Mouse (Mus musculus): Measurements from ENCODE around the gene Slc38a3.
A peak's percentile ranks its signal among the peaks of the same experiment; 100 is the strongest.

Gene Slc38a3

DNA sequence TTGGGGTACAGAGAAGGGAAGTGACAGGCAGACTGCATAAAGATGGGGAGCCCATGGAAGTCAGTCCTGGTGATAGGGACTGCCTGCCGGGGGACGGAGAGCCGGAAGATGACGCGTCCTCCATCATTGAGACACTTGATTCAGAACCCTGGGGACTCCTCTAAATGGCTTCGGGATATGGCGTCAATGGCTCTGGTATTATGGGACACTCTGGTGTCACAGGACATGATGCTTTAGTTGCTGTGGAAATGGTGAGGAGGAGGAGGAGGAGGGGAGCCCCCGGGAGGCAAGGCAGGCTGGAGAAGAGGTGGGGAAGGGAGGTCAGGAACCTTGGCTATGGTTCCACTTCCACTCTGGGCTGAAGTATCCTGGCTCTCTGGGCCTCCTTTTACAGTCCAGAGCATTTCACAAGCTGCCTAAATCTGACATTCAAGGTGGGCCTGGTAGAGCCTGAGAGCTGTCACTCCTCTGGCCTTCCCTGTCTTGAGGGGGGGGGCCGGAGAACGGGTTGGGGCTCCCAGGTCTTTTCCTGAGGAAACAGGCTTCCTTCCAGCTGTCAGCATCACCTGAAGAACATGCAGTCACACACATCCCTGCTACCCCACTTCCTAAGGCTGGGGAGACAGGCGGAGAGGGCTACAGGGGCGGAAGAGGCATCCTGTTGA, 26.2 kb upstream of the Slc38a3 start:
- no peak for DNase-seq (ENCODE audit: low spot score in 2 of 2)

DNA sequence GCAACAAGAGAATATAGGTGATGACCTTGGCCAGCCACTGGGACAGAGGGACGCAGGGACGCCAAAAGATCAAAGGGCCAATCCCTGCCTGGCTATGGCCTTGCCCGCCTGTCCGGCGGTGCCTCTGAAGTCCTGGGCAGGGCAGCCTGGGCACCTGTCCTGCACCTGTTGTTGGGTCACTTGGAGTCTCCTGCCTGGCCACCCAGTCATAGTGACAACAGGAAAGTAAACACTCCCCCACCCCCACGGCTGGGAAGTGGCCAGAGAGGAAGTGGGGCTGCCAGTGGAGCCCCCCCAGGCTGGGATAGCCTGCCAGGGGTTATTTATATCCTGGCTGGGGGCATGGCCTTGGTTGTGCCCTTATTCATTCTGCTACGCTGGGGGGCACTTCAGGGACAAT, 25.3 kb upstream of the Slc38a3 start:
- DNase-seq (ENCODE audit: low spot score in 2 of 2) = no peak

DNA sequence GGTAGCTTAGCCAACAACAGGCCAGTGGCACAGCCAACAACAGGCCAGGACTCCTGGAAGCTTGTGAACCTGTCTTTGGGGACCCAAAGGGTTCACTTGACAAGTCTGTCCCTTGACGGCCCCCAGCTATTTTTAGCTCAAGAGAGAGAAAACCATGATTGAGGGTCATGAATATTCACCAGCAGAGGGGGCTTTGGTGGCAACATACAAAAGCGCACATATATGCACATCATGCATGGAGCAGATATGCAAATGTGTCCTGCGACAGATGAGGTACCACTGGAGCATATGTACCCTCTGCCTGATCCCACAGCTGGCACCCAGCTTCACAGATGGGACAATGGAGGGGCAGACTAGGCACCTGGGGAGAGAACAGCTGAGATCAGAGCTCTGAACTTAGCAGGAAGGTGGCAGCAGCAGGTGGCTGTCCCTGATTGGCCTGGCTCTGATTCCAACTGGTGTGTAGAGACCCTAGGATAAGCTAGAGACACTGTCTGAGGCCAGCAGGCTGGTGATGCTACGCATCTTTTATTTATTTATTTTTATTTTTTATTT, 24.2 kb upstream of the Slc38a3 start:
- no peak for DNase-seq (ENCODE audit: low spot score in 2 of 2)

DNA sequence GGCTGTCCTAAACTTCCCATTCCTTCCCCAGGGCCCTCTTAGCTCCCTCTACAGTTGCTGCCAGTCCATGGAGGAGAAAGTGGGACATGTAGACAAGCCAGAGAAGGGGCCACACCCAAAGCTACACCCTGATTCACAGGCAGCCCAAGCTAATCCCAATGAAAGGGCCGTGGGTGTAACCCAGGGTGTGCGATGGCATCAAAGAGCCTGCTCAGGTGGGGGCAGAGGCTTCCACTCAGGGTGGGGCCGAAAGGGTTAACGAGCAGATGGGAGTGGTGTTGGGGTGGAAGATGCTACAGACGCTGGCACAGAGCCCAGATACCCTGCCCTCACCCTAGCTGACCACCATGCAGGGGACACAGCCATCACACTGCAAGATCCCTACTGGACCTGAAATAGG, 23.5 kb upstream of the Slc38a3 start:
- no peak for DNase-seq (ENCODE audit: low spot score in 2 of 2)

DNA sequence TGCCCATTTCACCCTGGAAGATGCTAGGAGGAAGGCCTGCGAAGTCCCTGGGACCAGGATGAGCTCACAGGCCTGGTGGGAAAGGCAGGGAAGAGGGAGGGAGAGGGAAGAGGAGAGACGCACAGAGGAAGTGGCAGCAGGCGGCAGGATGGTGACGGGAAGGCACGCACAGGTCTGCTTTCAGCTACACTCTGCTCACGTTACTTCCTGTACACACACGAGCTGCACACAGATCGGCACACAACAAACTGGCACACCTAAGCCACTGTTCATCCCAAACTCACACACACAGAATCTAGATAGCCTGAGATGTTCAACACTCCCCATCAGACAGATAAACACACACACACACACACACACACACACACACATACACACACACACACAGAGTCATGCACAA, 21.1 kb upstream of the Slc38a3 start:
- no peak for DNase-seq (ENCODE audit: low spot score in 2 of 2)

DNA sequence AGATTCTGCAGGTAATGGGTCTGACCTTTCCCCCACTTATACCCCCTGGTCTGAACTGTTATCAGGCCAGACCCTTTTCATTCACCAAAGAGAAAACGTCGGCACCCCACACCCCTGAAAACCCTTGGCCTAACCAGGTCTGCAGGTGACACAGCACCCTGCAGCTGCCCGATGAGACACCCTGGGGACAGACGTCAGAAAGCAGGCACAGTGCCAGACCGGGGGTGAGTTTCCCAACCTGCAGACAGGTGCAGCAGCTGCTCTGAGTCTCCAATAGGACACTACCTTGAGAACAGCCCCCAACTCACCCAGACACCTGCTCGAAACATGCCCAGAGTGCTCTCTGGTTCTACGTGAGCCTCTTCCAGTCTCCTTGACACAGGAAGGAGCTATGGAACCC, 19.6 kb upstream of the Slc38a3 start:
- no peak for DNase-seq (ENCODE audit: low spot score in 2 of 2)

DNA sequence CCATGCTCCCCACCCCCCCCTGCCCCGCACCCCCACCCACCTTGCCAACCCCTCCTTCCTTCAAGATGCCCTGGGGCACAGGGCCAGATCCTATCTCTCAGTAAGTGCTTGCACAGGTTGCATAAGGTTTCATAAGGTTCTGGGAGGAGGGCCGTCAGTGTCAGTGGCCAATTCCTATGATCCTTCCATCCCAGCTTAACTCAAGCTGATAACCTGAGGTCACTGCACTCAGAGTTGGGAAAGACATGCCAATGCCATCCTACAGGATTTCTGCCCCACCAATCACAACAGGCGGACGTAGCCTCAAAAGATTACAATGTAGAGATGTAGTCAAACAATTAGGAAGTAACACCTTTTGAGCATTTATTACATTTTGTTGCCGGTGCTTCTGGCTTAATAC, 19.1 kb upstream of the Slc38a3 start:
- no peak for DNase-seq (ENCODE audit: low spot score in 2 of 2)

DNA sequence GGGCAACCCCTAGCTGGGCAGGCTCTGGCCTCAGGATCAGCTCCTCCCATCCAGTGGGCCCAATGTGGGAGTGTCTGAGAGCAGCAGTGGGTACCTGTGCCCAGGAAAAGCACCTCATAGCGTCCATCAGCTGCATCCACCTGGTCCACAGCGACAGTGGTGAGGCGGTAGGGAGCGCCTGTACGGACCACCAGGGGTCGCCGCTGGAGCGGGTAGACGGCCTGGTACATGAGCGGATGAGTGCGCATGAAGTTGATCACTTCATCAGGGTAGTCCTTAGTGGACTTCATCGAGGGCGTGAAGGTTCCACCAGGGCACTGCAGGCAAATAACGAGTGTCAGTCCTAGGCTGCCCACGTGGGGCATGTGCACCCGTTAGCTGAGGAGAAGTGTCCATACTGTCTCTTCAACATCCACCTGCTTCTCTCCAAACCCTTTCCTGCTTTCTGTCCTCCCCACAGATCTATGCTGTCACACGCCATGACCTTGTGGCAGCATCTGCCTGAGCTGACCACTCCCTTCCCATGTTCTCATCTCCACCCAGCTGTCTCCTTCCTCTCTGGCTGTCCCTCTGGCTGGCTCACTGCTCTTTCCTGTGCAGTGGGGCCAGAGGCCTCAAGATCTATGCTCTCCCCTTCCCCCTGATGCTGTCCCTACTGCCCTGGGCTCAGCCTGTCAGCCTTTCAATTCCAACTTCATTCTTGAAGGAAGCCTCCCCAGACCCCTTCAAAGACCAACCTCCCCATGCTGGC, 16.1 kb upstream of the Slc38a3 start:
- no peak for DNase-seq (ENCODE audit: low spot score in 2 of 2)

DNA sequence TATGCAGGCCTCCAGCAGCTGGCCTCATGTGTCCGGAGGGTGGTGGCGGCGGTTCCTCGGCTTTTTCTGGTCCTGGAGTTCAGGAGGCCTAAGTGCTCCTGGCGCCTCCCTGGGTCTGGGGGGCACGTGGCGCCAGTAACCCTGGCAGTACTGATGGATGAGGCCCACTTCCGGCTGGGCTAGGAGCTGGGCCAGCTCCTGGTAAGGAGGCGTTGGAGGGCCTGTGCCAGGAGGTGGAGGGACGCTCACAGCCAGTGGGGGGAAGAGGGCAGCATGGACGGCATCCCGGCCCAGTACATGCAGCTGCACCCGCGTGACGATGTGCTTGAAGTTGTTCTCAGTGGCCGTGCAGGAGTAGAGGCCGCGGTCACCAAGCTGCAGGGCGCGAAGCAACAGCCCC, 13.1 kb upstream of the Slc38a3 start:
- no peak for DNase-seq (ENCODE audit: low spot score in 2 of 2)

DNA sequence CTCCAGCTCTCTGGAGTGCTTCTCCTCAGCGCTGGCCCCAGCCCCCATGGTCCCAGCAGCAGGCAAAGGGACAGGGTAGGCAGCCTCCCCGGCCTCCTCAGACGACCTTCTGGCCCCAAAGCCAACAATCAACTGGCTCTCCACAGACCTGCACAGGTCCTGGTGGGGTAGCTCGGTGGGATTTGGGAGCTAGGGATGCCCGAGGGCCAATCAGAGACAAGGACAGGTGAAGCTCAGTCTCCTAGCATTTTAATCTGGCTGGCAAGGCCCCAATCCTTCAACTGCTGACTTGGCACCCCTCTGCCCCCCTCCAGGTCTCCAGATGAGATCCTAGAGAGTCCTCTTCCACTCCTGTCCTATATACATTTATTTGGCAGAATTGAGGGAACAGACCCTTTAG, 10.2 kb upstream of the Slc38a3 start, which contains the start of gene Gnat1:
Gnat1 (minus strand) TSS at position 212 of the 400 bp plus-strand sequence.
- DNase-seq (ENCODE audit: low spot score in 2 of 2) = no peak

DNA sequence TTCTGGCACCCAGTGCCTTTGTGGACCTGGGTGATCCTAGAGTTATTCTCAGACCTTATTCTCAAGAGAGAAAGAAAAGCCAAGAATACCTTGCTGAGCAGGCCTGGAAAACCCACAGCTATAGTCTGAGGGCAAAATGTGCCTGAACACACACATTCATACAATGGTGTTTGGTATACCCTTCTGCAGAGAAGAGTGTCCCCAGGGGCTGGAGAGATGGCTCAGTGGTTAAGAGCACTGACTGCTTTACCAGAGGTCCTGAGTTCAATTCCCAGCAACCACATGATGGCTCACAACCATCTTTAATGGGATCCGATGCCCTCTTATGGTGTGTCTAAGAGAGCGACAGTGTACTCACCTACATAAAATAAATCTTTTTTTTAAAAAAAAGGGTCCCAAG, 9.5 kb upstream of the Slc38a3 start:
- DNase-seq (ENCODE audit: low spot score in 2 of 2) = no peak

DNA sequence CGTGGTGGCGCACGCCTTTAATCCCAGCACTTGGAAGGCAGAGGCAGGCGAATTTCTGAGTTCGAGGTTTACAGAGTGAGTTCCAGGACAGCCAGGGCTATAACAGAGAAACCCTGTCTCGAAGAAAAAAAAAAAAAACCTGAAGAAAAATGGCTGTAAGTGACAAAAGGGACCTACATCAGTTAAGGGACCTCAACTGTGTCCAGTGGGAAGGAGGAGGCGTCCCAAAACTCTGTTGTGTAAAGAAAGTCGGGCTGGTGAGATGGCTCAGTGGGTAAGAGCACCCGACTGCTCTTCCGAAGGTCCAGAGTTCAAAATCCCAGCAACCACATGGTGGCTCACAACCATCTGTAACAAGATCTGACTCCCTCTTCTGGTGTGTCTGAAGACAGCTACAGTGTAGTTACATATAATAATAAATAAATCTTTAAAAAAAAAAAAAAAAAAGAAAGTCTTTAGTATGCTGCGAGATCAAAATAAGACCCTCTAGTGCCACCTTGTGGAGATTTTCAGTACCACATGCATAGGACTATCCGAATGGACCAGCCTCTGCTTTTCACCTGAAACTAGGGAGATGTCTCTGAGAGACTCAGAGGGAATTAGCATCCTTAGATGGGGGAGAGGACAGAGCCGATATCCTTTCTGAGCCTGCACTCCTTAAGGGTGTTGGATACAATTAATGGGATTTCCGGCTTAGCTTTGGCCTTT, 8.6 kb upstream of the Slc38a3 start:
- DNase-seq (ENCODE audit: low spot score in 2 of 2) = peak; percentile 88 to 89

DNA sequence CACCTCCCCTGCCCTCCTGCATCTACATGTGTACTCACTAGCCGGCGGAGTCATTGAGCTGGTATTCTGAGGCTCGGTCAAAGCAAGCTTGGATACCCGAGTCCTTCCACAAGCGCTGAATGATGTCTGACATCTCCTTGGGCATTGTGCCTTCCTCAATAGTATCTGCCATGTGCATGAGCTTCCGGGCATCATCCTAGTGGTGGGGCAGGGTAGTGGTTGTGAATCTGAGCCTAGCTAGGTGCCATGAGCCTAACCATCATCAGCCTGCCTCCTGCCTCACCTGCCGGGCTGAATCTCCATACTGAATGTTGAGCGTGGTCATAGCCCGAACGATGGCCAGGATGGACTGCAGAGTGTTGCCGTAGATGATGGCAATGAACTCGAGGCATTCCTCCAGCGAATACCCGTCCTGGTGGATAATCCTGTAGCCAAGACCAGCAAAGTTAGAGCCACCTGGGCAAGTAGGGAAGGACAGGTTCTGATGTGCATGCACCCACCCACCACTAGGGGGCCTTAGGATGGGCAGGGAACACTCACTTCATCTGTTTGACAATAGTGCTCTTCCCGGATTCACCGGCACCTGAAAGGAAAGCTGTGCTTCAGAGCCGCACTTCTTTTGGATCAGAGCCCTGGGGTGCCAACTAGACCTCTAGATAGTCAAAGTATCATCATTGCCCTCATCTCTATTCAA, 7.9 kb upstream of the Slc38a3 start:
- DNase-seq (ENCODE audit: low spot score in 2 of 2) = peak in 1 of 2 experiments; percentile 34

DNA sequence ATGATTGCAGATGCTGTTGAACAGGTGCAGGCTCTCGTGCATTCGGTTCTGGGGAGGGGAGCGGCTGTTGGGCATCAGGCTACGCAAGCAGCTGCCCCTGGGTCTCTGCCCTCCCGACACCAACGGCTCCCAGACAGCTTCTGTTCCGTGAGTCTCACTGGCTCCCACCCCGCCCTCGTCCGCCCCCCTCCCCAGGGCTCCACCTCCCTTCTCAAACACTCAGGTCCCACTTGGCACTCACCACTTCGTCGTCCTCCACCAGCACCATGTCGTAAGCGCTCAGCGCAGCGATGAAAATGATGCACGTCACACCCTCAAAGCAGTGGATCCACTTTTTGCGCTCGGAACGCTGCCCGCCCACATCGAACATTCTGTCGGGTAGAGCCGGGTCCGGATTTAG, 7.0 kb upstream of the Slc38a3 start:
- peak in 1 of 2 experiments; percentile 23 for DNase-seq (ENCODE audit: low spot score in 2 of 2)

DNA sequence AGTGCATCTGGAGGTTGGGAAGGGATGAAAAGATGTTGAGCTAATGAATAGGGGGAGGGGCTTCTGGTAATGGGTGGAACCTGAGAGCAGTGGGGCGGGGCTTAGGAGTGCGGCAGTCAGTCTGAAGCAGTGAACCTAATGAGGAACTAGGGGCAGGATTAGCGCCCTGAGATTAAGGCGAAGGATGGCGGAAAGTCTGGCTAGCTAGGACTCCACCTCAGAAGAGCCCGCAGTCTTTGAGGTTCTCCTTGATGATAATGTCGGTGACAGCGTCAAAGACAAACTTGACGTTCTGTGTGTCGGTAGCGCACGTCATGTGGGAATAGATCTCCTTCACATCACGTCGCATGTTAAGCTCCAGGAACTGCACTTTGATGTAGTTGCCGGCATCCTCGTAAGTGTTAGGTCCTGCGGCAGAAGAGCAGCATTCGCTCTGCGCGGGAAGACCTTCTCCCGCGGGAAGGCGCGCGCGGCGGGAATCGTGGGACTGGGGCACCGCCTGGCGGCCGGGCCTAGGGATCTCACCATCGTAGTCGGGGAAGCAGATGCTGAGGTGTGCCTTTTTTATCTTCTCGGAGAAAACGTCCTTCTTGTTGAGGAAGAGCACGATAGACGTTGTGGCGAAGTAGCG, 6.5 kb upstream of the Slc38a3 start:
- DNase-seq (ENCODE audit: low spot score in 2 of 2) = peak; percentile 66 to 77

DNA sequence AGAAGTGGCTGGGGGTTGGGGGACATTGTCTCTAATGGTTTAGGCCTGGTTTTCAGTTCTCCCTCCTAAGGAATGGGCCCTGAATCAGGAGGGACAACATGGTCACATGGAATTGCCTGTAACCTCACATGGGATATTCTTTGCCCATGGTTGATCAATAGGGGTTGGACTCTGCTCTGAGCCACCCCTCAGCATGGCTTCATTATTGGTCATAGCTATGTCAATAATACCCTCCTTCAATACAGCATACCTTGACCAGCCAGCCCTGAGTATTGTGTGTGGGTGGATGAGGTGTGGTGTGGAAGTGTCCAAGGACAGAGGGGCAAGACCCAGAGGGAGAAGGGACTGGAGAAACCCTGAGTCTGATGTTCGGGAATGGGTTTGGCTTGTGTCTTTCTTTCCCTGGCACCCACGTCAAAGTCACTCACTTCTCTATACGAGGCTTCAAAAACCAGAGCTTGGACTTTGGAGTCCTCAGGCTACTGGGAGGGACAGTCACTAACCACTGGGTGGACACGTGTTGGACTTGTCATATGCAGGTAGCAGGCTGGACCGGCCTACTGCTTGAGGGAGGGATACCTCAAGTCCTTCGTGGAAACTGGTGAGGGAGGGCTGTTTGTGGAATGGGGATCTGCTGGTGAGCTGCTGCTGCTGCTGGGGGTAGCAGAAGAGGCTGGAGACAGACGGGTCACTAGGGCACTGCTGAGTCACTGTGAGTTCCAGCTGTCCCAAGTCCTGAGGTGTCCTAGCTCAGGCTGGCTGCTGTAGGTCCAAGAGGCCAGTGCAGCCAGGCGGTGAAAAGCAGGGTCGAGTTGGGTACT, 5.5 kb upstream of the Slc38a3 start:
- DNase-seq (ENCODE audit: low spot score in 2 of 2) = no peak

DNA sequence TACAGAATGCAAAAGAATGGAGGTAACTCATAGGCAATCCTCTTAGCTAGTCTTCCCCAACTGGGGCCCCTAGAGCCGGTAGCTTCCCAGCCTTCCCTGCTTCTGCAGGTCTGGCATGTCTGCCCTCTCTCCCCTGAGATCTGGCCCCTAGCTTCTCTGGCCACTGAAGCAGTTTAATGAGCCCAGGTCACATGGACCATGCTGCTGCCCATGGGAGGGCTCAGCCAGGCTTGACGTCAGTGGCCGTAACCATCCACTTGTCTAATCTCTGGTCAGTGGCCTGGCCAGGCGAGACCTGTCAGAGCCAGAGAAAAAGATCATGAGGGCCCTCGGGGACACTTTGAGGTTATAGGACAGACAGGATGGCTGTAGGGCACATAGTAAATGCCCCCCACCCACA, 929 bp upstream of the Slc38a3 start:
- no peak for DNase-seq (ENCODE audit: low spot score in 2 of 2)

DNA sequence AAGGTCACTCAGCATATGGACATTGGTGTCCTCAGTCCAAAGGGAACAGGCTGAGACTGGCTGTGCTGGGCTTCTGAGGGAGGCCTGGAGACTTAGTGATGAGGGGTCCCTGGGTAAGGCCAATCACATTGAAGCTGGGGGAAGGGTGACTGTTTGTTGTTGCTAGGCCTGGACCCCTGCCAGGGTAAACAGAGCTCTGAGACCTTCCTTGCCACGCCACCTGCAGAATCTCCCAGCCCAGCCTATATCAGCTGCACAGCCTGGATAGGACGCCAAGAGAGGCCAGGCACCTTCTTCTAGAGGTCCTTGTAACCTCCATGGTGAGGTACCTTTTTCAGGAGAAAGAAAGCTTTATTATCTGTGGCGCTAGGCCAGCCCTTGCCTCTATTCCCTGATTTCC, 414 bp downstream of the Slc38a3 start:
- no peak for DNase-seq (ENCODE audit: low spot score in 2 of 2)

DNA sequence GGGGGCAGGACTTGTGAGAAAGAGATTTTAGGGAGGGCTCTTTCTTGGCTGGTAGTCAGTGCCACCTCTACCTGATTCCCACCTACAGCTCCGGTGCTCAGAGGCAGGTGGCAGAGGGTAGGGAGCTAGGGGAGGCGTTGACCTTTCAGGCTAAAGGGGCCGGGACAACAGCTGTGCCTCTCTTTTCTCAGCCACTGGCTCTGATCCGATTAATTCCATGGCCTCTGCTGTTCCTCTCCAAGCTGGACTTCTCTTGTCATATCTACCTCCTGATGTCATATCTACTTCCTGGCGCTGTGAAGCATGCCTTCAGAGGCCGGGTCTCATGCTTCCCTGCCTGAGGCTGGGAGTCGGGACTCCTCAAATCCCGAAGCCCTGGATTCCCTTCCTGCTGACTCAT, 1.3 kb downstream of the Slc38a3 start:
- no peak for DNase-seq (ENCODE audit: low spot score in 2 of 2)

DNA sequence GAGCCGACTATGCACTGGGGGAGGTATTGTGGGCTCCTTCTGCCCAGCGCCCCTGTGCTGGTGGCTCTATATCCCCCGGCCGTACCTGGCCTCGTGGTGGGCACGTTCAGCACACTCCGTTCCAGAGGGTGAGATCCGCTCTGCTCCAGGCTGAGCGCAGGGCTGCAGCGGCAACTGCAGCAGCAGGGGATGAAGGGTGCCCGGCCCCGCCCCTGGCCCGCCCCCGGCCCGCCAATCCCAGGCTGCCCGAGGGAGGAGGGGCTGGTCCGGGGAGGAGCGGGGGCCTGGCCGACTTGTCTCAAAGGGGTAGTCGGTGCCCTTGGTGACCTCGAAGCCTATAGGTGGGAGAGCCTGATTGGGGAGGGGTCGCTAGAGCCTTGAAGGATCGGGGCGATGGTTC, 2.1 kb downstream of the Slc38a3 start:
- peak; percentile 21 to 28 for DNase-seq (ENCODE audit: low spot score in 2 of 2)
